Mouse (Mus musculus) ovary, postnatal 10 days (tissue): Measurements from ENCODE around the gene Gm9945.

Experiments used
- DNase-seq: peaks from one replicate; pipeline ENCODE4 v3.0.0; 2022; ENCODE audit warnings: low spot score

Gm9945 gene

GRCm38 (mm10) chr11:53522930-53523329 is 43.0 kb downstream of the Gm9945 start:
- DNase-seq, result no peak

GRCm38 (mm10) chr11:53523545-53524405 is 43.8 kb downstream of the Gm9945 start:
- DNase-seq, result no peak

GRCm38 (mm10) chr11:53524905-53525304 is 44.9 kb downstream of the Gm9945 start:
- no peak for DNase-seq

- no peak for DNase-seq
Observed at GRCm38 (mm10) chr11:53525461-53525860, 45.5 kb downstream of the Gm9945 start.

- DNase-seq, result no peak
Observed at GRCm38 (mm10) chr11:53528397-53529252, 48.7 kb downstream of the Gm9945 start.

GRCm38 (mm10) chr11:53529253-53529557 is 49.2 kb downstream of the Gm9945 start:
- no peak for DNase-seq

- no peak for DNase-seq
Observed at GRCm38 (mm10) chr11:53530001-53530400, 50.0 kb downstream of the Gm9945 start.
